Mouse (Mus musculus): Measurements from ENCODE around the gene Thoc5. TPM values are rescaled to one million over a fixed set of nuclear protein-coding genes. Genes with fewer than 3 reads are reported as not detected.
A peak's percentile ranks its signal among the peaks of the same experiment; 100 is the strongest.

The Thoc5 gene
- polyA plus RNA-seq, 1 experiment from 2014 or later: 55.9 TPM

DNA sequence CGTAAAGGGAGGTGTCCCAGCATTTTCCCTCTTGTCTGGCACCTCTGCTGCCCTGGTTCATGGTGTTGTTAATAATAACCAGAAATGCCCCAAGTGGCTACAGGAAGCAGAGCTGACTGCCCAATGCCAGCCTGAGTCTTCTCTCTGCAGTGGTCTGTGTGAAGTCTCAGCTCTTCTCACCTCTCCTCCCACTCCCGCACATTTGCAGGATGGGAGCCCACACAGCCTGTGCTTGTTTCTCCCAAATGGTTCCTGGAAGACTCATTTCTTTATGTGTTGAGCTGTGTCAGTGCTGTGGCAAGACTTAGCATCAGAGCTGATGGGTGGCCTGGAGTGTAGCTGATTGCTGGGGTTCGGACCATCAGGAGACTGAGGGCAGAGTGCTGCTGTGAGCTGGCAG, 32.1 kb downstream of the Thoc5 start:
- Histone ChIP-seq H3K36me3 (peaks cover 94% of the 10 kb centered on the region), H3K4me3 (no peak overlapping the region), H3K4me2 (no peak overlapping the region), H3K27me3 (no peaks in the 10 kb centered on the region), H3K9me3 (no peaks in the 10 kb centered on the region), H3K27ac (no peak overlapping the region), H3K4me1 (replicated peaks) (peaks cover 8% of the 10 kb centered on the region), H3K9ac (no peak overlapping the region)
- no peak for ATAC-seq (ENCODE audit: low FRiP score)
- WGBS: 93% methylated on average over 3 of the region's 3 CpGs

DNA sequence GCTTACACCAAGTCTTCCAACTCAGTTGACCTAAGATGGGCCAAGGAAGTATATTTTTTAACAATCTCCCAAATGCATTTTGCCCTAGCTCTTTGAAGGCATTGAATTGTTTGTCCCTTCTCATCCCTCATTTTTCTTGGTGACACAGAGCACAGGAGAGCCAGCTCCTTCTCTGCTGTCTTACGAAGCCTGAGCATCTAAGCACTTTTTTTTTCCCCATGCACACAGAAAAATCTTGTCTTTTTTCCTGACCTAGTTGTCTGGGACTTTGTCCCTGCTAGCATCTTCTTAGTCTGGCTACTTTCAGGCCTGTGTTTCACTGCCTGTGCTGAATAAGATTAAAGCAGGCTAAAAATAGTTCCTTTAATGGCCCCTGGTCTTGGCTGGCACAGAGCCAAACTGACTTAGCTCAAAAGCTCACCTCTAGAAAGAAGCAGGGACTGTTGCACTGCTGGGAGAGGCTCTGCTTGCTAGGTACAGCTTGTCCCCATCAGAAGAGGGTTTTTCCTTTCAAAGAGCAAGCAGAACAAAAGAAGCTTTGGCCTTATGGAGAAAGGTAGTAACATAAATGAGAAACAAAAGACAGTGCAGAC, 36.0 kb downstream of the Thoc5 start:
- no peak for ATAC-seq (ENCODE audit: low FRiP score)
- WGBS: 76% methylated on average over 1 of the region's 1 CpGs
- peaks cover 8% of the 10 kb centered on the region for H3K4me1 ChIP-seq (replicated peaks)
- no peaks in the 10 kb centered on the region for H3K27me3 ChIP-seq
- peaks cover 60% of the 10 kb centered on the region for H3K36me3 ChIP-seq
- H3K4me3 ChIP-seq: no peak overlapping the region
- no peaks in the 10 kb centered on the region for H3K9me3 ChIP-seq
- H3K9ac ChIP-seq: peak overlapping the region; percentile 29
- no peak overlapping the region for H3K4me2 ChIP-seq
- peak overlapping the region; percentile 48; the same call in 1 of the 2 replicates for H3K27ac ChIP-seq

DNA sequence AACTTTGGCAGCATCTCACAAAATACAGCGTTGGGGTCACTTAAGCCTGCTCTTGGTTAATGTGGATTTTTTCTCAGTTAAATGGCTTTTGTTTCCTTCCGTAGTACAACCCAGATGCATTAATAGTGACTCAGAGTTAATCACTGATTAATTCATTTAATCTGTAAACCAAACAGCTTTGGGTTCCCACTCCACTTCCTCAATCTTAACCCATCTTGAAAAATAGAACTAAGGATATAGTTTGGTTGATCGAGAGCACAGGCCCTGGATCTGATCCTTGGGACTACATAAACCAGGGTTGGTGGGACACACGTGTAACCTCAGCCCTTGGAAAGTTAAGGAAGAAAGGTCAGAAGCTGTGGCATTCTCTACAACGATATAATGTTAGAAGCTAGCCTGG, 41.1 kb downstream of the Thoc5 start:
- WGBS: 87% methylated on average over 5 of the region's 5 CpGs
- ATAC-seq (ENCODE audit: low FRiP score): no peak

DNA sequence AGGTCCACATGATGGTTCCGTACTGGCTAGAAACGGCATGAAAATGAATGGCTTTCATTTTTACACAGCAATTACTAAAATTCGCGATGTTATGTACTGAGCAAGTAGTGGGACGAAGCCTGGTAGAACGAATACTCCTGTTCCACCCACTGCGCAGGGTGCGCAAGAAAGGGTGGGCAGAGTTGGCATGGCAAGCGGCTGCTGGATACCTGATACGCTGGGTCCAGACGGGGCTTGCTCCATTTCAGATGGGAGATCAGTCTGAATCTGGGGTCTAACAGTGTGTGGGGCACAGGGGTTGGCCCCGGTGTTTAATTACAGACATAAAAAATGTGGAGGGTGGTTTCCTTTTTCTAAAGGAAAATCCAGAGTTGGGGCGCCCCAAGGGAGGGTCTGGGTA, 51.4 kb downstream of the Thoc5 start:
- H3K4me3 ChIP-seq: peak overlapping the region; percentile 60
- H3K9me3 ChIP-seq: no peaks in the 10 kb centered on the region
- H3K4me2 ChIP-seq: peak overlapping the region; percentile 82
- H3K9ac ChIP-seq: peak overlapping the region; percentile 30; the same call in 1 of the 2 replicates
- H3K36me3 ChIP-seq: no peaks in the 10 kb centered on the region; the same call in 1 of the 2 replicates
- H3K27me3 ChIP-seq: peaks cover 84% of the 10 kb centered on the region
- H3K27ac ChIP-seq: 0 out of 2 replicates have a peak overlapping the region, but pooled peaks have one; percentile 94
- ATAC-seq (ENCODE audit: low FRiP score): peak; percentile 27
- WGBS: 44% methylated on average over 13 of the region's 13 CpGs
- peaks cover 42% of the 10 kb centered on the region for H3K4me1 ChIP-seq (replicated peaks)

More for the DNA sequence above, 41.1 kb downstream of the Thoc5 start:
- no peaks in the 10 kb centered on the region for H3K9me3 ChIP-seq
- H3K4me2 ChIP-seq: no peak overlapping the region
- H3K36me3 ChIP-seq: peaks cover 20% of the 10 kb centered on the region; the same call in 1 of the 2 replicates
- no peak overlapping the region for H3K27ac ChIP-seq
- no peak overlapping the region for H3K4me3 ChIP-seq
- no peak overlapping the region for H3K9ac ChIP-seq
- H3K27me3 ChIP-seq: no peaks in the 10 kb centered on the region
- peaks cover under 1% of the 10 kb centered on the region for H3K4me1 ChIP-seq (replicated peaks)

DNA sequence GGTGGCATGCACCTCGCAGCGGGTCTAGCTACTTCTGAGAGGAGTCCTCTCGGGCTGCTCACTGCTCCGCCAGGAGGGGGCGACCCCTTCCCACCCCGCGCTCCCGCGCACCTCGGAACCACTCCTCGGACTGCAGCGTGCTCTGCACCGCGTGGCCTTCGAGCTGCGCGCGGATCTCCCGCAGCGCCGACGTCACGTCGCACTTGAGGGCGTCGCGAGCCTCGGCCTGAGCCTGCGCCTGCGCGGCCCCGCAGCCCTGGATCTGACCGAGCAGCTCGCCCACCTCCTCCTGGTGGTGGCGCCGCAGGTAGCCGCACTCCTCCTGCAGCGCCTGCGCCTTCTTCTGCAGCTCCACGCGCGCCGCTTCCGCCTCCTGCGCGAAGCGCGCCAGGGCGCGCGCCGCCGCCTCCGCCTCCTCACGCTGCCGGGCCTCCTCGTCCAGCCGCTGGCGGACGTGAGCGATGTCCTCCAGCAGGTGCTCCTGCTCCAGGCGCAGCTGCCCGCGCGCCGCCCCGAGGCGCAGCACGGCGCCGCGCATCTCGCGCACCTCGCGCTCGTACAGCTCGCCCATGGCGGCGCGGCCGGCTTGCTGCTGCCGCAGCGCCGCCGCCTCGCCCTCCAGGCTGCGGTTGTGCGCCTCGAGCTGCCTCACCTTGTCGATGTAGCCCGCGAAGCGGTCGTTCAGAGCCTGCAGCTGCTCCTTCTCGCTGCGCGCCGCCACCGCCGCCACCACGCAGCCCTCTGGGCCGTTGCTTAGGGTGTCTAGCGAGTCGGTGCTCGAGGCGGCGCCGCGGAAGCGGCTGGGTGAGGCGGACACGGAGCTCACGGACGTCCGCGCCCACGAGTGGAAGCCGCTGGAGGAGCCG, 52.1 kb downstream of the Thoc5 start:
- peak overlapping the region; percentile 82 for H3K4me2 ChIP-seq
- H3K27me3 ChIP-seq: peaks cover 91% of the 10 kb centered on the region
- H3K36me3 ChIP-seq: no peaks in the 10 kb centered on the region; the same call in 1 of the 2 replicates
- H3K27ac ChIP-seq: peak overlapping the region; percentile 94
- peaks cover 42% of the 10 kb centered on the region for H3K4me1 ChIP-seq (replicated peaks)
- peak; percentile 94 for ATAC-seq (ENCODE audit: low FRiP score)
- H3K9me3 ChIP-seq: no peaks in the 10 kb centered on the region
- H3K9ac ChIP-seq: peak overlapping the region; percentile 85
- H3K4me3 ChIP-seq: peak overlapping the region; percentile 60
- WGBS: under 1% methylated on average over 119 of the region's 120 CpGs

DNA sequence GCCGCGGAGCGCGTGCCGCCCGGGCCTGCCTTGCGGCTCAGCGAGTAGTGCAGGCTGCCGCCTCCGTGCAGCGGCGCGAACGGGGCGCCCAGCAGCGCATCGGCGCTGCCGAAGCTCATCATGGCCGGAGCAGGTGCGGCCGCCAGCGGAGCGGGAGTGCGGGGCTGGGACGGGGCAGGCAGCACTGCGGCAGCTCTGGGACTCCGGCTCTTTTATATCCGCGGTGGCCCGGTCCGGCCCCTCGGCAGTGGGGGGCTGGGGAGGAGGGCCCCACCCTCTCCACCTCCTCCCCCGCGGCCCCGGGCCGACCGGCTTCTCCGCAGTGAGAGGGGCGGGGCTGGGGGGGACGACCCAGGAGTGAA, 52.7 kb downstream of the Thoc5 start, which contains the start of gene Nefh:
TSS of gene Nefh (minus strand) at position 252 of the 362 bp plus-strand sequence.
- Histone ChIP-seq H3K9me3 (no peaks in the 10 kb centered on the region), H3K27ac (peak within 1 kb of the TSS; percentile 94), H3K4me3 (peak within 1 kb of the TSS; percentile 60), H3K27me3 (peaks cover 93% of the 10 kb centered on the region), H3K36me3 (no peaks in the 10 kb centered on the region; the same call in 1 of the 2 replicates), H3K4me1 (replicated peaks) (peaks cover 48% of the 10 kb centered on the region), H3K9ac (peak within 1 kb of the TSS; percentile 85), H3K4me2 (peak within 1 kb of the TSS; percentile 82)
- peak; percentile 58 for ATAC-seq (ENCODE audit: low FRiP score)
- WGBS: 1% methylated on average over 31 of the region's 41 CpGs

DNA sequence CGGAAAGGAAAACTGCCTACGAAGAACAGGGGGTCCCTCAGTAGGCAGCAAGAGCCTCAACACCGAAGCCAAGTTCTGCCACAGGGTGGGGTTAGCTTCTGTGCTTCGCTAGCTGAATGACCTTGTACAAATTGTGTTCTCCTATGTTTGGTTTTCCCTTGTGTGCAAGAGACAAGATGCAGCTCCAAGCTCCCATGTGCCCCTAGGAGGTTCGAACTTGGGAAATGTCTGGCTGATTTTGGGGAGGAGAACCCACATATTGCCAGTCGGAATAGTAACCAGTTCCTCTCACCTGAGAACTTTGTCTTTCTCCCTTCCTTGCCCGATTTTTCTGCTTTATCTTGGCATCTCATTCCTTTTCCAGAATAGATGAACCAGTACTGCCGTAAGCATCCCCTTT, 53.7 kb downstream of the Thoc5 start:
- no peaks in the 10 kb centered on the region for H3K9me3 ChIP-seq
- H3K27me3 ChIP-seq: peaks cover 98% of the 10 kb centered on the region
- no peak overlapping the region for H3K27ac ChIP-seq
- H3K36me3 ChIP-seq: no peaks in the 10 kb centered on the region; the same call in 1 of the 2 replicates
- H3K9ac ChIP-seq: peak overlapping the region; percentile 85
- peak overlapping the region; percentile 82 for H3K4me2 ChIP-seq
- WGBS: 33% methylated on average over 8 of the region's 8 CpGs
- ATAC-seq (ENCODE audit: low FRiP score): no peak
- peaks cover 57% of the 10 kb centered on the region for H3K4me1 ChIP-seq (replicated peaks)
- peak overlapping the region; percentile 60 for H3K4me3 ChIP-seq

DNA sequence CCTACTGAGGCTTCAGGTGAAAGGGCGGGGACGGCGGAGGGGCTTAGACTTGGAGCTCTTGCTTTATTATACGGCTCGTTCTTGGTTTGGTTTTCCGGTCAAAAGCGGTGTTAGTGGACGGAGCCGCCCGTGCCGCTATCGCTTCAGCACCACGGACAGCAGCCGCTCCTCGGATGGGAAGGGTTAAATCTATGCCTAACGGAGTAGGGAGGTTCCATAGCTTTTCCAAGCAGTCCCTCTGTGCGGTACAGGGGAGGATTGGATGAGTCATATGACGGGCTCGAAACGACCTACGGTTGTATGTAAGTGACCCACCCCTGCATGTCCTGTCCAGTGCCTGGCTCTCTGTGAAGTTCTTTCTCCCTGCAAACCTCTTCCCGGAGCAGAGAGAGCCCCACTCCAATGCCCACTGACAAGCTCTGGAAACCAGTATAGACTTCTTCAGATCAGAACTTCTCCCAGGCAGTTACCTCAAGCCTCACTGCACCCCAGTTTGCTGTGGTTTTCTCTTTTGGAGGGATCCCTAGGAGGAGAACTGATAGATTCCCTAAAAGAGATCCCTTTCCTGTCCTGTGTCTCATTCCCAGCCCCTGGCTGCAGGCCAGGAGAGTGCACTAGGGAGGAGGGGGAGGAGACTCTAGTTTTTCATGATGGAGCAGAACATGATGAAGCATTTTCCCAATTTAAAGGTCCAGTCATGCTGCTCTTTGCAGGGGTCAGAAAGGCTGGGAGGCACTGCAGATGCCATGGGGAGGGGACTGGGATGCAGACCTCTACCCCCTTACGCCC, 54.3 kb downstream of the Thoc5 start:
- H3K27me3 ChIP-seq: peaks cover 98% of the 10 kb centered on the region
- H3K4me2 ChIP-seq: peak overlapping the region; percentile 82
- peak overlapping the region; percentile 85 for H3K9ac ChIP-seq
- no peak for ATAC-seq (ENCODE audit: low FRiP score)
- peaks cover 62% of the 10 kb centered on the region for H3K4me1 ChIP-seq (replicated peaks)
- H3K4me3 ChIP-seq: peak overlapping the region; percentile 60
- H3K9me3 ChIP-seq: no peaks in the 10 kb centered on the region
- WGBS: 6% methylated on average over 23 of the region's 23 CpGs
- H3K36me3 ChIP-seq: no peaks in the 10 kb centered on the region
- no peak overlapping the region for H3K27ac ChIP-seq

DNA sequence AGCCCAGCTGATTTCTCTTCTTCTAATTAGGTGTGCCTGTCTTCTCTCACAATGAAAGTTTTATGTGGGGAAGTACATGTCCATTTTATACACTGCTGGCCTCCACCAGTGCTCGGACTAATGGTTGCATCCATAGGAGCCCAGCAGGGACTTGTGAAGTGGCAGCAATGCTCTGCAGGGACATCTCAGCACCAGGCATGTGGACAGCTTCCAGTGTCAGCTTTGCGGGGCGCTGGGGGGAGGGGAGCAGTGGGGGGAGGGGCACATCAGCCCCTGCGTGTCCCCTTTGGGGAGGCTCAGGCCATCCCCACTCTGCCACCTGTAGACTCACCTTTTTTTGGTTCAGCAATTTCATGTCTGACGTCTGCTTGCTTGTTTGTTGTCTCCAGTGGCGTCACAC, 58.3 kb downstream of the Thoc5 start:
- Histone ChIP-seq H3K27me3 (peaks cover 74% of the 10 kb centered on the region), H3K4me3 (no peak overlapping the region), H3K36me3 (no peaks in the 10 kb centered on the region), H3K9me3 (no peaks in the 10 kb centered on the region), H3K4me2 (no peak overlapping the region), H3K9ac (0 out of 2 replicates have a peak overlapping the region, but pooled peaks have one; percentile 35), H3K4me1 (replicated peaks) (peaks cover 38% of the 10 kb centered on the region), H3K27ac (no peak overlapping the region)
- no peak for ATAC-seq (ENCODE audit: low FRiP score)
- 4% methylated on average over 6 of the region's 6 CpGs for WGBS

DNA sequence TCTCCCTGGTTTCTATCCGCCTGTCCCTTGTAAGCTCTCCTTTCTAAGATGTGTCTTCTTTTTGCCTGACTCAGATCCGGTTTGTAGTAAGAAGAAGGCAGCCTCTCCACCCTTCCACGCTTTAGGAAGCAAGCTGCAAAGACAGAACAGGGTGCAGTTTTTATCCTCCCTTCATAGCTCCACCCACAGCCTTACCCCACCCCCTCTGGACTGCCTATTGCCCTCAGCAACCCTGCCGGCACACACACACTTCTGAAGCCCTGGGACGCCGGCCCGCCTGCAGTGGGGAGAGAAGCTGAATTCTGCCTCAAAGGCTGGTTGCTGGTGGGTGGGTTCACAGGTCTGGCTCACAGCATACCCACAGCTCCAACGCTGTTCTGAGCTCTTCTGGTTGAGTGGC, 58.8 kb downstream of the Thoc5 start:
- H3K27ac ChIP-seq: no peak overlapping the region
- no peak overlapping the region; the same call in 1 of the 2 replicates for H3K4me2 ChIP-seq
- no peak for ATAC-seq (ENCODE audit: low FRiP score)
- under 1% methylated on average over 8 of the region's 8 CpGs for WGBS
- H3K4me3 ChIP-seq: no peak overlapping the region
- peaks cover 33% of the 10 kb centered on the region for H3K4me1 ChIP-seq (replicated peaks)
- no peaks in the 10 kb centered on the region for H3K36me3 ChIP-seq
- peaks cover 69% of the 10 kb centered on the region for H3K27me3 ChIP-seq
- no peaks in the 10 kb centered on the region for H3K9me3 ChIP-seq
- peak overlapping the region; percentile 35; the same call in 1 of the 2 replicates for H3K9ac ChIP-seq

DNA sequence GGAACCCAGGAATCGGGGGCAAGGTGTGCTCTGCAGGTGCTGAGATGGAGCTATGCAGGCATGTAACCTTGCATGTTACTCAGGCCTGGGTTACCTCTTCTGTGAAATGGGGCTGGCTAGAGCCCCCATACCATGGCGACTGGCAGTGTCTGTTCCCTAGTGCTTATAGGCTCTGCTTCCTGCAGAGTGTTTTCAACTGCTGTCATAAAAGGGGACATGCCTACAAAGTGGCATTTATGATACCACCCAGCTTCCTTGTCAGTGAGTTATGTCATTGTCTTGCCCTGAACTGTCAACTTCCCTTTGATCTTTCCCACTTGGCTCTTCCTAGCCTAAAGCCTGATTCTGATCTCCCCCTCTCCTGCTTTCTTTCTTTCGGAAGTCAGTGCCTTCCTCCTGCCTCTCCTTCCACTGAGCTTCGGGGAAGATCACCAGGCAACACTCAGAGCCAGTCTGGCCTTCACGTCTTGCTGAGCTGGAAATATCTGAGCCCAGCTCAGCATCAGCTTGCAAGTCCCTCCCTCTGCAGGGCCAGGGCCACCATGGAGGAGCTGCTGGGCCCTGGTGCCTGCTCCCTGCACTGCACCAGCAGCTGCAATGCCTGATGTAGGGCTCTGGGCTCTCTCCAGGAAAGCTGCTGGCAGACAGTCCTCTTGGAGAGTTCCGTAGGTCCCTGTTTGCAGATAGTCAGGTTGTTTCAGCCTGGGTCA, 68.1 kb downstream of the Thoc5 start:
- 60% methylated on average over 6 of the region's 6 CpGs for WGBS
- Histone ChIP-seq H3K4me3 (no peak overlapping the region), H3K4me1 (replicated peaks) (peaks cover 7% of the 10 kb centered on the region; the same call in 1 of the 2 replicates), H3K4me2 (no peak overlapping the region), H3K27ac (no peak overlapping the region), H3K9ac (no peak overlapping the region), H3K27me3 (no peaks in the 10 kb centered on the region), H3K9me3 (no peaks in the 10 kb centered on the region), H3K36me3 (no peaks in the 10 kb centered on the region)
- ATAC-seq (ENCODE audit: low FRiP score): no peak
